Mouse (Mus musculus) ES-Bruce4 (cell line): ENCODE results near the gene Ndel1.

Source experiments
- CTCF ChIP-seq: IDR thresholded peaks from one replicate; pipeline ENCODE4 v1.8.1; 2011; ENCODE audit warnings: low read depth, low read length
- EP300 ChIP-seq: IDR thresholded peaks from 2 replicates; pipeline ENCODE4 v1.6.1; 2011; ENCODE audit warnings: low read depth, low read length; ENCODE audit not compliant: insufficient read depth
- POLR2A ChIP-seq: IDR thresholded peaks from one replicate; pipeline ENCODE4 v1.8.1; 2011; ENCODE audit warnings: low read length; ENCODE audit not compliant: insufficient read depth

DNA sequence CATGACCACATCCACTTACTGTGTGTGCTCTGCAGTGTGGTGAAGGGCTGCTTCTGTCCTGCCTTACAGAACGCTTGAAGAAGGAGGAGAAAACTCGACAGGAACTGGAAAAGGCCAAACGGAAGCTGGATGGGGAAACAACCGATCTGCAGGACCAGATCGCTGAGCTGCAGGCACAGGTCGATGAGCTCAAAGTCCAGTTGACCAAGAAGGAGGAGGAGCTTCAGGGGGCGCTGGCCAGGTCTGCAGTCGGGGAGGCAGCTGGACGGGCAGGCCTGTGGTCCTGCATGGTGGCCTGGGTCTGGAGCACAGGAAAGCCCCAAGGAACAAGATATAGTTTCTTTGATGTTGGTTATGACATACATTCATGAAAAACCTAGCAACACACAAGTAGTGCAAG lies 79.9 kb downstream of the Ndel1 start:
- no peak for TF ChIP-seq POLR2A
- TF ChIP-seq CTCF, result no peak
- no peak for TF ChIP-seq EP300
